Mouse (Mus musculus): ENCODE results near the gene Unc119. TPM values are rescaled to one million over a fixed set of nuclear protein-coding genes. Genes with fewer than 3 reads are reported as not detected.

Unc119 gene
- polyA plus RNA-seq, 1 experiment from 2014 or later, result 24.1 TPM

GRCm38 (mm10) chr11:78333992-78334391 is 9.3 kb upstream of the Unc119 start:
- ATAC-seq (ENCODE audit: low read depth), result no peak
- WGBS (ENCODE audit: insufficient replicate concordance), result 72% methylated on average over 5 of the region's 5 CpGs
- H3K4me3 ChIP-seq (ENCODE audit: low read depth, low read length), result no peak overlapping the region

GRCm38 (mm10) chr11:78337040-78337439 is 6.2 kb upstream of the Unc119 start:
- no peaks in the 10 kb centered on the region for H3K9me3 ChIP-seq (replicated peaks; ENCODE audit: control insufficient read depth, low read length)
- no peaks in the 10 kb centered on the region for H3K4me1 ChIP-seq (ENCODE audit: control insufficient read depth, low read depth, low read length)
- 79% methylated on average over 8 of the region's 8 CpGs for WGBS (ENCODE audit: insufficient replicate concordance)
- no peak overlapping the region for H3K27ac ChIP-seq (ENCODE audit: low read length)
- H3K9ac ChIP-seq (ENCODE audit: low read depth, low read length), result no peak overlapping the region
- H3K4me3 ChIP-seq (ENCODE audit: low read depth, low read length), result no peak overlapping the region
- H3K4me2 ChIP-seq (ENCODE audit: low read depth, low read length), result no peak overlapping the region
- no peak for ATAC-seq (ENCODE audit: low read depth)
- no peaks in the 10 kb centered on the region for H3K36me3 ChIP-seq (ENCODE audit: control insufficient read depth, insufficient read depth)
- no peaks in the 10 kb centered on the region for H3K27me3 ChIP-seq (ENCODE audit: control insufficient read depth, insufficient read depth, low read depth, low read length)

More at GRCm38 (mm10) chr11:78333992-78334391, 9.3 kb upstream of the Unc119 start:
- Histone ChIP-seq H3K9ac (ENCODE audit: low read depth, low read length) (no peak overlapping the region), H3K9me3 (replicated peaks; ENCODE audit: control insufficient read depth, low read length) (no peaks in the 10 kb centered on the region), H3K36me3 (ENCODE audit: control insufficient read depth, insufficient read depth) (no peaks in the 10 kb centered on the region), H3K27ac (ENCODE audit: low read length) (no peak overlapping the region), H3K4me2 (ENCODE audit: low read depth, low read length) (no peak overlapping the region), H3K27me3 (ENCODE audit: control insufficient read depth, insufficient read depth, low read depth, low read length) (no peaks in the 10 kb centered on the region), H3K4me1 (ENCODE audit: control insufficient read depth, low read depth, low read length) (peaks cover 4% of the 10 kb centered on the region)

DNA sequence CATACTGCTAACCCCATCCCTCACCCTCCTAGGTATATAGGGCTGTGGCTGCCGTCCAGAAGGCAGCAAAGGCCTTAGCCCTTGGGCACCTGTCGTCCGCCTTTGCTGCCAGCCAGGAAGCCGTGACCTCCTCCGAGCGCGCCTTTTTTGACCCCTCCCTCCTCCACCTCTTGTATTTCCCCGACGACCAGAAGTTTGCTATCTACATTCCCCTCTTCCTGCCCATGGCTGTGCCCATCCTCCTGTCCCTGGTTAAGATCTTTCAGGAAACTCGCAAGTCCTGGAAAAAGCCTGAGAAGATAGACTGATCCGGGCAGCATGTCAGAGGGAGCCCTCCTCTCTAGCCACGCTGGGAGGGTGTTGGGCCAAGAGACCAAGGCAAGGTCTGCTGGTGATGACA is 1.6 kb upstream of the Unc119 start:
- no peaks in the 10 kb centered on the region for H3K27me3 ChIP-seq (ENCODE audit: control insufficient read depth, insufficient read depth, low read depth, low read length)
- WGBS (ENCODE audit: insufficient replicate concordance), result 70% methylated on average over 12 of the region's 12 CpGs
- no peaks in the 10 kb centered on the region for H3K36me3 ChIP-seq (ENCODE audit: control insufficient read depth, insufficient read depth)
- no peak overlapping the region for H3K4me3 ChIP-seq (ENCODE audit: low read depth, low read length)
- no peak overlapping the region for H3K27ac ChIP-seq (ENCODE audit: low read length)
- H3K4me2 ChIP-seq (ENCODE audit: low read depth, low read length), result no peak overlapping the region
- no peak overlapping the region for H3K9ac ChIP-seq (ENCODE audit: low read depth, low read length)
- no peaks in the 10 kb centered on the region for H3K9me3 ChIP-seq (replicated peaks; ENCODE audit: control insufficient read depth, low read length)
- peaks cover 39% of the 10 kb centered on the region for H3K4me1 ChIP-seq (ENCODE audit: control insufficient read depth, low read depth, low read length)
- no peak for ATAC-seq (ENCODE audit: low read depth)

DNA sequence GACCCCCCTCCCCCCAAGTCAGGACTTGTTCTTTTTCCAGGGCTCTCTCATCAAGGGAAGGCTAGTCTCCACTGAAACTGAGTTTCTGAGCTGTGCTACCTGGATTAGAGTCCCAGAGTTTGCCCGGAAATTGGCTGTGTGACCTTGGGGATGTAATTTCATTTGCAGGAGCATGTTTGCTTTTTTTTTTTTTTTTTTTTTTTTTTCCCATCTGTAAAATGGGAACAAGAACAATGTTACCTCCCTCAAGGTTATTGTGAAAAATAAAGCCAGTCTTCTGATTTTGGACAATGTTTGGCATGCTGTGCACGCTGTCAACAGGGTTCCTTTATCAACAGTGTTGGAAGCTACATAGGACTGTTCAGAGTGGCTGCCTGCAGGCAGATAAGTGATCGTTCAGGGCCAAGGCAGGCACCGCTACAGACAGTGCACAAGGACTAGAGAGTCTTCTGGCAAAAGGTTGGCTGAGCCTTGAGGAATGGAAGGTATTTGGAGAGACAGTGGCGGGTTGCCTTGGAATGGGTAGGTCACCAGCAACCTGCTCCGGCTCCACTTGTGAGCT is 1.1 kb downstream of the Unc119 start:
- Histone ChIP-seq H3K27ac (ENCODE audit: low read length) (peak overlapping the region; percentile 83), H3K4me2 (ENCODE audit: low read depth, low read length) (peak overlapping the region; percentile 100), H3K9me3 (replicated peaks; ENCODE audit: control insufficient read depth, low read length) (no peaks in the 10 kb centered on the region), H3K9ac (ENCODE audit: low read depth, low read length) (peak overlapping the region; percentile 89), H3K27me3 (ENCODE audit: control insufficient read depth, insufficient read depth, low read depth, low read length) (no peaks in the 10 kb centered on the region), H3K4me3 (ENCODE audit: low read depth, low read length) (peak overlapping the region; percentile 91), H3K36me3 (ENCODE audit: control insufficient read depth, insufficient read depth) (peaks cover 5% of the 10 kb centered on the region; the same call in 1 of the 2 replicates), H3K4me1 (ENCODE audit: control insufficient read depth, low read depth, low read length) (peaks cover 65% of the 10 kb centered on the region)
- WGBS (ENCODE audit: insufficient replicate concordance), result 29% methylated on average over 6 of the region's 6 CpGs
- peak; percentile 78 for ATAC-seq (ENCODE audit: low read depth)

DNA sequence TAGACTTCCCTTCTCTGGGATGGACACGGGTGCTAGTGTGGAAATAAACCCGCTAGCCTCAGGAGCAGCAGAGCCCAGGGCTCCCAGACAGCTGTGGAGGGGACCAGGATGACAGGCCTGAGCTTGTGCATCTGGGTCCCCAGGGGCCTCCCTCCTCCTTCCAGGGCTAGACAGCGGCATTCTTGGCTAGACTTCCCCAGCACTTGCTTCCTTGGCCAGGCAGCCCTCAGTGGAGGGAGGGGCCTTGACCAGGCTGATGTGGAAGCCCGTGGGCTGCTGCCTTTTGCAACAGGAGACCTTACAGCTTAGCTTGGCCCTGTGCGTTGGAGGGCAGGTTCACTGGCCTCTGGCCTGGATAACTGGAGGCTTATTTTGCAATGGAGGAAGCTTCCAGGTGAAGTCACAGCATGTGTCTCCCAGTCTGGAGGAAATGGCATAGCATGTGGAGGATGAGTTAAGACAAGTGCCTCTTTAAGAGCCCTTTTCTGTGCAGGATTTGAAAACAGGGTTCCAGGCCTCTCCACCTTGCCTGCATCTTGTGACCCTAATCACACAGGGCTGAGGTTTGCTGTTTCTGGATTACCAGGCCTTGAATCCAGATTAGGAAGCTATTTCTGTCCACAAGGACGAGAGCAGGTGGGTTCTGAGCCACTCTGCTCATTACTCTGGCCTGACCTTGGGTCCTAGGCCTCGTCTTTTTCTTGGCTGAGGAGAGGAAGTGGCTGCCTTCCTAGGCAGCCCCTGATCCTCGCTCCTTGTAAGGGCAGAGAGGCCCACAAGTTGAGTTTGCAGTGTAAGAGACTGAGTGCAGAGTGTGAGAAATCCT is 1.8 kb downstream of the Unc119 start:
- Histone ChIP-seq H3K4me3 (ENCODE audit: low read depth, low read length) (peak overlapping the region; percentile 33), H3K9ac (ENCODE audit: low read depth, low read length) (peak overlapping the region; percentile 44), H3K36me3 (ENCODE audit: control insufficient read depth, insufficient read depth) (peaks cover 5% of the 10 kb centered on the region; the same call in 1 of the 2 replicates), H3K9me3 (replicated peaks; ENCODE audit: control insufficient read depth, low read length) (no peaks in the 10 kb centered on the region), H3K4me2 (ENCODE audit: low read depth, low read length) (peak overlapping the region; percentile 100), H3K27me3 (ENCODE audit: control insufficient read depth, insufficient read depth, low read depth, low read length) (no peaks in the 10 kb centered on the region), H3K4me1 (ENCODE audit: control insufficient read depth, low read depth, low read length) (peaks cover 70% of the 10 kb centered on the region), H3K27ac (ENCODE audit: low read length) (peak overlapping the region; percentile 83)
- peak; percentile 55 for ATAC-seq (ENCODE audit: low read depth)
- WGBS (ENCODE audit: insufficient replicate concordance), result 17% methylated on average over 8 of the region's 8 CpGs

DNA sequence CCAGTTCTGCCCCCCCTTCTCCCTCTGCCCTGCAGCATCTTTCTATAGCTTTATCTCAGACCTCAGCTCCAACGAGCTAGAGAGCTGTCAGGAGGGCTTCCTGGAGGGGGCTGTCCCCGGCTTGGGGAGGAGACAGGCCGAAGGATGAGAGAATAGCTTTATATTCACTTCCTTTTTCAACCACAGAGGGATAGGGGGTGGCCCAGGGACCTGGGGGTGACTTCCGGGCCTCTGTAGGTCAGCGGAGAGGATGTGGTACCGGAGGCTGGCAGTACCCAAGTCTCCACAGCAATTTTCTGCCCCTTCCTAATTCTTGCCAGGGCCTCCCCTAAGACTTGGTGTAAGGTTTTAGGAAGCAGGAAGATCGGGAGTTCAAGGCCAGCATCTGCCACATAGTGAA is 2.5 kb downstream of the Unc119 start:
- H3K27me3 ChIP-seq (ENCODE audit: control insufficient read depth, insufficient read depth, low read depth, low read length), result no peaks in the 10 kb centered on the region
- ATAC-seq (ENCODE audit: low read depth), result no peak
- peak overlapping the region; percentile 1; the same call in 1 of the 2 replicates for H3K4me3 ChIP-seq (ENCODE audit: low read depth, low read length)
- 19% methylated on average over 7 of the region's 7 CpGs for WGBS (ENCODE audit: insufficient replicate concordance)
- peak overlapping the region; percentile 83 for H3K27ac ChIP-seq (ENCODE audit: low read length)
- H3K4me2 ChIP-seq (ENCODE audit: low read depth, low read length), result peak overlapping the region; percentile 100
- peaks cover 70% of the 10 kb centered on the region for H3K4me1 ChIP-seq (ENCODE audit: control insufficient read depth, low read depth, low read length)
- H3K36me3 ChIP-seq (ENCODE audit: control insufficient read depth, insufficient read depth), result peaks cover 5% of the 10 kb centered on the region; the same call in 1 of the 2 replicates
- H3K9me3 ChIP-seq (replicated peaks; ENCODE audit: control insufficient read depth, low read length), result no peaks in the 10 kb centered on the region
- peak overlapping the region; percentile 44; the same call in 1 of the 2 replicates for H3K9ac ChIP-seq (ENCODE audit: low read depth, low read length)

DNA sequence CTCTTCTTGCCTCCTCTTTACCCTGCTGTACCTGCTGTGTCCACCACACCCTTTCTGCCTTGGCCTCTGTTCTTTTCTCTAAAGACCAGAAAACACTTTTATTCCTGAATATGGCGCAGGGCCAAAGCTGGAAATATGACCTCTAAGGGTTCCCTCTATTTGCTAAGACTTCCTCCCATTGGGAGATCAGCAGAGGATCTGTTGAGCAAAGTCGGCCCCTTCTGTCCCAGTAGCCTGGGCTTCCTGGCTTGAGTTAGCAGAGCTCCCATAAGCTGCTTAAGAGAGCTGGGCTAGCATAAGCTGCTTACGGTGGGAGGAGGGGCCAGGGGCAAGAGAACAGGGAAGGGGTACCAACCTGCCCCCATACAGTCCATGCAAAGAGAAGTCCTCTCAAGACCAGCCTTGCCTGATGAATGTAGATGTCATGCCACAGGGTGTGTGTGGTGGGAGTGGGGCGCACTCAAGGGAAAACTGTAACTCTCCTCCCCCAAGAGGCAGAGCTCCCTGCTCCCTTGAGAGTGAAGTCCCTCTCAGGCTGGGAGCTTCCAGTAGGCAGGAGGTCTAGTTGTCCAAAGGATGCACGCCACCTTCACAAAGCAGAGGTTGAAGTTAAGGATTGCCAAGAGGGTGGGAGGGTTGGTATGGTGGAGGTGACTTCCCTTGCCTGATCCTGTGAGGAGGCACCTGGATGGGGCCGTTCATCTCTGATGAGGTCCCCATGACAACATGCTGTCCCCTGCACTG is 3.2 kb downstream of the Unc119 start:
- no peak overlapping the region for H3K4me3 ChIP-seq (ENCODE audit: low read depth, low read length)
- peak overlapping the region; percentile 44 for H3K9ac ChIP-seq (ENCODE audit: low read depth, low read length)
- H3K4me2 ChIP-seq (ENCODE audit: low read depth, low read length), result peak overlapping the region; percentile 100; the same call in 1 of the 2 replicates
- 65% methylated on average over 6 of the region's 6 CpGs for WGBS (ENCODE audit: insufficient replicate concordance)
- ATAC-seq (ENCODE audit: low read depth), result no peak
- H3K9me3 ChIP-seq (replicated peaks; ENCODE audit: control insufficient read depth, low read length), result no peaks in the 10 kb centered on the region
- H3K27me3 ChIP-seq (ENCODE audit: control insufficient read depth, insufficient read depth, low read depth, low read length), result no peaks in the 10 kb centered on the region
- peaks cover 5% of the 10 kb centered on the region; the same call in 1 of the 2 replicates for H3K36me3 ChIP-seq (ENCODE audit: control insufficient read depth, insufficient read depth)
- peak overlapping the region; percentile 83 for H3K27ac ChIP-seq (ENCODE audit: low read length)
- H3K4me1 ChIP-seq (ENCODE audit: control insufficient read depth, low read depth, low read length), result peaks cover 70% of the 10 kb centered on the region

- Histone ChIP-seq H3K36me3 (ENCODE audit: control insufficient read depth, insufficient read depth) (peaks cover 5% of the 10 kb centered on the region; the same call in 1 of the 2 replicates), H3K4me2 (ENCODE audit: low read depth, low read length) (no peak overlapping the region), H3K4me3 (ENCODE audit: low read depth, low read length) (no peak overlapping the region), H3K9me3 (replicated peaks; ENCODE audit: control insufficient read depth, low read length) (no peaks in the 10 kb centered on the region), H3K27me3 (ENCODE audit: control insufficient read depth, insufficient read depth, low read depth, low read length) (no peaks in the 10 kb centered on the region), H3K9ac (ENCODE audit: low read depth, low read length) (no peak overlapping the region), H3K27ac (ENCODE audit: low read length) (peak overlapping the region; percentile 54; the same call in 1 of the 2 replicates), H3K4me1 (ENCODE audit: control insufficient read depth, low read depth, low read length) (peaks cover 70% of the 10 kb centered on the region)
- ATAC-seq (ENCODE audit: low read depth), result no peak
- 80% methylated on average over 10 of the region's 10 CpGs for WGBS (ENCODE audit: insufficient replicate concordance)
These were observed 3.9 kb downstream of the Unc119 start for GRCm38 (mm10) chr11:78347070-78347754.

All from liver, embryonic 16.5 days (tissue).